Mouse (Mus musculus) ES-E14 (cell line): ENCODE results near the gene Psme2. TPM values are rescaled to one million over a fixed set of nuclear protein-coding genes. Genes with fewer than 3 reads are reported as not detected.

Experiments used
- DNase-seq: peaks from one replicate; pipeline ENCODE4 v3.0.0-alpha.2; 2013; ENCODE audit warnings: low read depth, low spot score
- H3K27ac ChIP-seq: 2 replicates; pipeline ENCODE4 v1.5.1; 2012; ENCODE audit warnings: low read depth, mild to moderate bottlenecking, low read length, moderate library complexity, mixed read lengths; ENCODE audit not compliant: poor library complexity, insufficient read depth, severe bottlenecking
- H3K36me3 ChIP-seq: 2 replicates; pipeline ENCODE4 v1.6.1; 2012; ENCODE audit warnings: mild to moderate bottlenecking, low read length, moderate library complexity, mixed read lengths; ENCODE audit not compliant: control insufficient read depth, poor library complexity, insufficient read depth, severe bottlenecking
- H3K4me1 ChIP-seq, 2 experiments: fragments of 150-350 bp in 1 of 2; sonication (generic) in 1 of 2; 2 replicates each; pipeline ENCODE4 v1.6.1; 2012; ENCODE audit warnings: low read length in 2 of 2, mild to moderate bottlenecking in 1 of 2, mixed read lengths in 1 of 2; ENCODE audit not compliant: control insufficient read depth in 2 of 2, insufficient read depth in 2 of 2, poor library complexity in 1 of 2
- H3K4me3 ChIP-seq, 2 experiments: fragments of 150-350 bp in 1 of 2; sonication (generic) in 1 of 2; 2 replicates each; pipeline ENCODE4 v1.5.1; 2012; ENCODE audit warnings: low read length in 2 of 2, low read depth in 1 of 2, mild to moderate bottlenecking in 1 of 2, mixed read lengths in 1 of 2; ENCODE audit not compliant: insufficient read depth in 1 of 2, poor library complexity in 1 of 2, severe bottlenecking in 1 of 2
- H3K9ac ChIP-seq: 2 replicates; pipeline ENCODE4 v1.6.1; 2012; ENCODE audit warnings: low read depth, mild to moderate bottlenecking, low read length, mixed read lengths; ENCODE audit not compliant: poor library complexity, insufficient read depth, severe bottlenecking
- H3K9me3 ChIP-seq: fragments of 150-350 bp; sonication (generic); 2 replicates; pipeline ENCODE4 v1.6.1; 2012; ENCODE audit warnings: low read depth, mild to moderate bottlenecking, low read length; ENCODE audit not compliant: control insufficient read depth, insufficient read depth
- CHD2 ChIP-seq: IDR thresholded peaks from 2 replicates; pipeline ENCODE4 v1.6.1; 2014; ENCODE audit warnings: mild to moderate bottlenecking, low read depth, low read length, inconsistent platforms
- HCFC1 ChIP-seq: IDR thresholded peaks from 2 replicates; pipeline ENCODE4 v1.6.1; 2012; ENCODE audit warnings: low read length, inconsistent platforms, borderline replicate concordance; ENCODE audit not compliant: insufficient read depth
- MAFK ChIP-seq: IDR thresholded peaks from 2 replicates; pipeline ENCODE4 v1.6.1; 2014; ENCODE audit warnings: mild to moderate bottlenecking, low read depth, low read length, inconsistent platforms; ENCODE audit not compliant: insufficient read depth
- ZC3H11A ChIP-seq: IDR thresholded peaks from 2 replicates; pipeline ENCODE4 v1.6.1; 2012; ENCODE audit warnings: low read depth, mild to moderate bottlenecking, inconsistent platforms, low read length, borderline replicate concordance
- ZNF384 ChIP-seq: IDR thresholded peaks from 2 replicates; pipeline ENCODE4 v1.6.1; 2012; ENCODE audit warnings: low read depth, low read length, inconsistent platforms
- in situ Hi-C, 2 experiments: fragments of 600-800 bp; cut with MboI; formaldehyde crosslinking; loops; one replicate each; pipeline ENCODE4 v1.15.1; 2025; ENCODE audit warnings: low sequenced_read_pairs in 2 of 2, inconsistent platforms in 1 of 2; ENCODE audit not compliant: unreplicated experiment in 2 of 2
- total RNA-seq: library from RNA; depleted of rRNA; stranded (reverse); fragments of 300-350 nt; gene quantifications from 2 replicates; pipeline ENCODE4 v1.2.3, GENCODE M21; 2012

Gene Psme2
- total RNA-seq, 1 experiment = 44.0 TPM

GRCm38 (mm10) chr14:55565748-55566147 is 25.2 kb downstream of the Psme2 start:
- H3K9ac ChIP-seq = no peak overlapping the region
- no peak overlapping the region for H3K27ac ChIP-seq
- H3K4me1 ChIP-seq = peaks cover 0 to 5% of the 10 kb centered on the region in 2 experiments; a peak in 1 of 4 replicates
- no peaks in the 10 kb centered on the region for H3K9me3 ChIP-seq
- peaks cover 28% of the 10 kb centered on the region; the same call in 1 of the 2 replicates for H3K36me3 ChIP-seq
- in situ Hi-C loops = no loop called here
- TF ChIP-seq HCFC1 = no peak
- TF ChIP-seq ZC3H11A = no peak
- TF ChIP-seq MAFK = no peak
- no peak for TF ChIP-seq ZNF384
- no peak for TF ChIP-seq CHD2
- no peak overlapping the region for H3K4me3 ChIP-seq
- DNase-seq = no peak

GRCm38 (mm10) chr14:55563249-55563648 is 27.7 kb downstream of the Psme2 start:
- H3K4me1 ChIP-seq = peaks cover 0 to 5% of the 10 kb centered on the region in 2 experiments; a peak in 1 of 4 replicates
- no peak overlapping the region for H3K4me3 ChIP-seq
- no peak overlapping the region for H3K9ac ChIP-seq
- no peak for DNase-seq
- H3K9me3 ChIP-seq = no peaks in the 10 kb centered on the region
- no peak for TF ChIP-seq HCFC1
- no peak for TF ChIP-seq CHD2
- TF ChIP-seq ZNF384 = no peak
- in situ Hi-C loops = no loop called here
- H3K36me3 ChIP-seq = peaks cover 21% of the 10 kb centered on the region; the same call in 1 of the 2 replicates
- H3K27ac ChIP-seq = no peak overlapping the region

- in situ Hi-C loops = no loop called here
- peaks cover 15% of the 10 kb centered on the region; the same call in 1 of the 2 replicates for H3K36me3 ChIP-seq
- no peak overlapping the region for H3K9ac ChIP-seq
- no peak for DNase-seq
- no peak overlapping the region for H3K27ac ChIP-seq
- no peaks in the 10 kb centered on the region for H3K9me3 ChIP-seq
- TF ChIP-seq CHD2 = no peak
- no peak overlapping the region for H3K4me3 ChIP-seq
- H3K4me1 ChIP-seq = peaks cover 0 to 5% of the 10 kb centered on the region in 2 experiments; a peak in 1 of 4 replicates
These were observed 29.1 kb downstream of the Psme2 start for GRCm38 (mm10) chr14:55561860-55562259.

- TF ChIP-seq HCFC1 = 0 out of 2 replicates have a peak, but pooled peaks have one; percentile 55
- TF ChIP-seq ZNF384 = no peak
- TF ChIP-seq MAFK = no peak
- no peak for TF ChIP-seq ZC3H11A
- peak; percentile 94 for TF ChIP-seq CHD2
- DNase-seq = peak; percentile 98
- in situ Hi-C loops = no loop called here
- peak within 1 kb of the TSS; percentile 81 for H3K4me3 ChIP-seq
- H3K36me3 ChIP-seq = peaks cover 6% of the 10 kb centered on the region; the same call in 1 of the 2 replicates
- peak within 1 kb of the TSS; percentile 85 for H3K9ac ChIP-seq
- H3K27ac ChIP-seq = peak within 1 kb of the TSS; percentile 92
- peaks cover 0 to 5% of the 10 kb centered on the region in 2 experiments; a peak in 1 of 4 replicates for H3K4me1 ChIP-seq
- no peaks in the 10 kb centered on the region for H3K9me3 ChIP-seq
These were observed 30.5 kb downstream of the Psme2 start, which contains the start of gene A730061H03Rik for GRCm38 (mm10) chr14:55560202-55561073. TSS of gene A730061H03Rik (minus strand) at chr14:55560406.
